Mouse (Mus musculus) liver, embryonic 14.5 days (tissue): ENCODE data around the gene Sin3b. TPM values are rescaled to one million over a fixed set of nuclear protein-coding genes. Genes with fewer than 3 reads are reported as not detected.

ENCODE experiments used
- ATAC-seq: fragments of 200-750 bp; cut with Nextera tagmentation; 2 replicates; pipeline ENCODE4 v1.8.0; 2017; ENCODE audit warnings: moderate number of reproducible peaks, mild to moderate bottlenecking, moderate library complexity; ENCODE audit not compliant: insufficient read depth
- DNase-seq, 3 experiments: peaks; one replicate each; pipeline ENCODE4 v3.0.0-alpha.2; 2012 to 2013; ENCODE audit warnings: low read depth in 3 of 3, low spot score in 3 of 3
- H3K27ac ChIP-seq: fragments of 300-500 bp; sonication (generic); 2 replicates; pipeline ENCODE4 v1.5.1; 2014; ENCODE audit warnings: moderate library complexity, mild to moderate bottlenecking, control low read depth, inconsistent platforms
- H3K27me3 ChIP-seq: fragments of 300-500 bp; sonication (generic); 2 replicates; pipeline ENCODE4 v1.6.1; 2014; ENCODE audit warnings: mild to moderate bottlenecking, low read length, moderate library complexity; ENCODE audit not compliant: control insufficient read depth, insufficient read depth
- H3K36me3 ChIP-seq: fragments of 300-500 bp; sonication (generic); replicated peaks from 2 replicates; pipeline ENCODE4 v1.6.1; 2014; ENCODE audit warnings: low read depth; ENCODE audit not compliant: control insufficient read depth, insufficient read depth
- H3K4me1 ChIP-seq, 2 experiments: fragments of 200-500 bp in 1 of 2; fragments of 300-500 bp in 1 of 2; sonication (generic) in 1 of 2; replicated peaks; 2 replicates each; pipeline ENCODE4 v1.6.1; 2012 to 2014; ENCODE audit warnings: antibody characterized with exemption in 1 of 2, inconsistent platforms in 1 of 2, low read length in 1 of 2; ENCODE audit not compliant: control insufficient read depth in 2 of 2, insufficient read depth in 2 of 2
- H3K4me2 ChIP-seq: fragments of 300-500 bp; sonication (generic); 2 replicates; pipeline ENCODE4 v1.6.1; 2014; ENCODE audit warnings: low read depth, mild to moderate bottlenecking, control low read depth, moderate library complexity
- H3K4me3 ChIP-seq, 2 experiments: fragments of 200-500 bp in 1 of 2; fragments of 300-500 bp in 1 of 2; sonication (generic) in 1 of 2; 2 replicates each; pipeline ENCODE4 v1.5.1; 2012 to 2014; ENCODE audit warnings: low read depth in 2 of 2, low read length in 2 of 2, mild to moderate bottlenecking in 2 of 2, control low read depth in 1 of 2, inconsistent platforms in 1 of 2, moderate library complexity in 1 of 2; ENCODE audit not compliant: insufficient read depth in 1 of 2
- H3K9ac ChIP-seq: fragments of 300-500 bp; sonication (generic); replicated peaks from 2 replicates; pipeline ENCODE4 v1.6.1; 2014; ENCODE audit warnings: mild to moderate bottlenecking, control low read depth, moderate library complexity
- H3K9me3 ChIP-seq: fragments of 300-500 bp; sonication (generic); 2 replicates; pipeline ENCODE4 v1.6.1; 2016; ENCODE audit warnings: low read length, mixed read lengths; ENCODE audit not compliant: control insufficient read depth
- CTCF ChIP-seq: IDR thresholded peaks from 2 replicates; pipeline ENCODE4 v1.5.1; 2016; ENCODE audit warnings: antibody characterized with exemption, low read depth, control low read depth
- EP300 ChIP-seq: IDR thresholded peaks from 2 replicates; pipeline ENCODE4 v1.6.1; 2016; ENCODE audit warnings: antibody characterized with exemption, low read depth
- WGBS: fragments of 180-500 bp; shearing (Covaris S2); extraction: QIAGEN DNeasy Blood & Tissue Kit; methylation state at CpG from one replicate; pipeline ENCODE4 v1.1.7; 2014; ENCODE audit not compliant: insufficient replicate concordance; 5-methylcytosine and 5-hydroxymethylcytosine counted together
- polyA plus RNA-seq, 2 experiments: library from polyadenylated mRNA; depleted of rRNA in 1 of 2; stranded (reverse) in 1 of 2; unstranded in 1 of 2; fragments of >200 nt; fragmentation: Nextera tagmentation in 1 of 2; extraction: Ambion mirVana in 1 of 2; gene quantifications; 2 replicates each; pipeline versions ENCODE4 v1.2.1 to v1.2.3; 2012 to 2014

Gene Sin3b
- polyA plus RNA-seq, 2 experiments = 47.6 to 70.3 TPM

- no peak for TF ChIP-seq CTCF
- TF ChIP-seq EP300 = no peak
- Histone ChIP-seq H3K4me1 (0 out of 4 replicates have a peak, but pooled peaks cover 0 to 4% of the 10 kb centered on the region in 2 experiments), H3K4me2 (no peak overlapping the region), H3K4me3 (no peak overlapping the region), H3K9me3 (no peaks in the 10 kb centered on the region), H3K9ac (no peak overlapping the region), H3K27ac (no peak overlapping the region), H3K36me3 (peaks cover 3% of the 10 kb centered on the region; the same call in 1 of the 2 replicates), H3K27me3 (no peaks in the 10 kb centered on the region)
- WGBS = 89% methylated on average over 35 of the region's 35 CpGs
- DNase-seq (no peak), ATAC-seq (no peak)
These were observed 33.8 kb downstream of the Sin3b start for GRCm38 (mm10) chr8:72756771-72757390.

GRCm38 (mm10) chr8:72757426-72758195, 34.5 kb downstream of the Sin3b start:
- Histone ChIP-seq H3K4me1 (0 out of 4 replicates have a peak, but pooled peaks cover 0 to 4% of the 10 kb centered on the region in 2 experiments), H3K27ac (no peak overlapping the region), H3K4me3 (no peak overlapping the region), H3K4me2 (no peak overlapping the region), H3K27me3 (no peaks in the 10 kb centered on the region), H3K9ac (no peak overlapping the region), H3K36me3 (peaks cover under 1% of the 10 kb centered on the region; the same call in 1 of the 2 replicates), H3K9me3 (no peaks in the 10 kb centered on the region)
- TF ChIP-seq EP300 = no peak
- no peak for TF ChIP-seq CTCF
- ATAC-seq (no peak), DNase-seq (no peak)
- 68% methylated on average over 15 of the region's 15 CpGs for WGBS

- Histone ChIP-seq H3K4me1 (0 out of 4 replicates have a peak, but pooled peaks cover 0 to 4% of the 10 kb centered on the region in 2 experiments), H3K9ac (no peak overlapping the region), H3K36me3 (no peaks in the 10 kb centered on the region; the same call in 1 of the 2 replicates), H3K27ac (no peak overlapping the region), H3K4me2 (no peak overlapping the region), H3K27me3 (no peaks in the 10 kb centered on the region), H3K9me3 (no peaks in the 10 kb centered on the region), H3K4me3 (no peak overlapping the region)
- no peak for ATAC-seq
- TF ChIP-seq EP300 = no peak
- TF ChIP-seq CTCF = no peak
- no peak for DNase-seq
These were observed 35.2 kb downstream of the Sin3b start for GRCm38 (mm10) chr8:72758310-72758709.

- Histone ChIP-seq H3K36me3 (no peaks in the 10 kb centered on the region; the same call in 1 of the 2 replicates), H3K4me3 (no peak overlapping the region), H3K9me3 (no peaks in the 10 kb centered on the region), H3K27me3 (no peaks in the 10 kb centered on the region), H3K9ac (no peak overlapping the region), H3K4me1 (0 out of 4 replicates have a peak, but pooled peaks cover 0 to 4% of the 10 kb centered on the region in 2 experiments), H3K27ac (no peak overlapping the region), H3K4me2 (no peak overlapping the region)
- DNase-seq (no peak), ATAC-seq (no peak)
- WGBS = 70% methylated on average over 3 of the region's 3 CpGs
- TF ChIP-seq EP300 (no peak), CTCF (no peak)
These were observed 37.1 kb downstream of the Sin3b start for GRCm38 (mm10) chr8:72760216-72760615.

- no peak within 1 kb of the TSS for H3K27ac ChIP-seq
- no peaks in the 10 kb centered on the region for H3K27me3 ChIP-seq
- no peaks in the 10 kb centered on the region for H3K9me3 ChIP-seq
- H3K9ac ChIP-seq = no peak within 1 kb of the TSS
- ATAC-seq (0 out of 2 replicates have a peak, but pooled peaks have one; percentile 46), DNase-seq (no peak)
- H3K36me3 ChIP-seq = no peaks in the 10 kb centered on the region; the same call in 1 of the 2 replicates
- no peak for TF ChIP-seq EP300
- TF ChIP-seq CTCF = no peak
- 15% methylated on average over 7 of the region's 7 CpGs for WGBS
- no peak within 1 kb of the TSS for H3K4me3 ChIP-seq
- H3K4me2 ChIP-seq = no peak within 1 kb of the TSS
- 0 out of 4 replicates have a peak, but pooled peaks cover 0 to 4% of the 10 kb centered on the region in 2 experiments for H3K4me1 ChIP-seq
These were observed 38.4 kb downstream of the Sin3b start, which contains the start of gene F2rl3 for GRCm38 (mm10) chr8:72761322-72762051. TSS of gene F2rl3 (plus strand) at chr8:72761880.
